ENCODE assay signal across 10 mouse cellular contexts in genomic region chr14:33695362-33695982, GRCm38 (mm10).
DNase-seq lines count a peak whose midpoint lies in the region; ATAC-seq and TF ChIP-seq lines count a peak whose summit lies in the region.
"Had no signal": no experiment of that assay in that cellular context is flagged by ENCODE, and none has a peak within 500 bp of the region (broad histone marks: within the 10 kb centered on the region; RNA-seq: fewer than 3 reads in every experiment).

No protein-coding gene starts in this region.

- no peak overlapping the region for H3K27ac ChIP-seq in heart, embryonic 10.5 days
- H3K27ac ChIP-seq in intestine, postnatal 0 days (ENCODE audit: low read depth, low read length) = no peak overlapping the region
- no peak overlapping the region for H3K27ac ChIP-seq in midbrain, postnatal 0 days (ENCODE audit: low read depth, low read length)
- H3K27ac ChIP-seq in testis, adult 2 months (ENCODE audit: control insufficient read depth, insufficient read depth, low read depth, low read length) = no peak overlapping the region

- intact Hi-C loops in left cerebral cortex, postnatal 25 days (cut with DNase I) = loop anchor here (2.0 kb wide), 1 partner anchor 237 kb away; no protein-coding TSS in a partner anchor

- no peak for TF ChIP-seq POLR2A in testis, adult 2 months (IDR thresholded peaks at IDR 0.05; ENCODE audit: control insufficient read depth, low read depth, low read length)

- 20% methylated on average over 8 of the region's 8 CpGs for WGBS in heart, embryonic 10.5 days
- 23% methylated on average over 8 of the region's 8 CpGs for WGBS in intestine, postnatal 0 days
- WGBS in midbrain, postnatal 0 days = 24% methylated on average over 8 of the region's 8 CpGs

- TF ChIP-seq CTCF in intestine, postnatal 0 days (IDR thresholded peaks at IDR 0.05; ENCODE audit: low read depth) = peak; percentile 97
- TF ChIP-seq CTCF in midbrain, postnatal 0 days (IDR thresholded peaks at IDR 0.05) = peak; percentile 95
- peak; percentile 92 for TF ChIP-seq CTCF in testis, adult 2 months (IDR thresholded peaks at IDR 0.05; ENCODE audit: control insufficient read depth, insufficient read depth, insufficient replicate concordance, low read depth, low read length)

- no peak for ATAC-seq in intestine, postnatal 0 days
- peak; percentile 52; the same call in 1 of the 2 replicates for ATAC-seq in midbrain, postnatal 0 days (ENCODE audit: low FRiP score)

- DNase-seq in heart, adult 18-20 months = peak; percentile 70 to 92
- no peak for DNase-seq in heart, embryonic 10.5 days (ENCODE audit: low spot score)
- DNase-seq in cerebellum, postnatal 36 days = peak; percentile 65
- peak; percentile 89 for DNase-seq in gastrocnemius, postnatal 10 days
- peak; percentile 74 for DNase-seq in left cerebral cortex, postnatal 25 days (ENCODE audit: low spot score in 2 of 2)
- peak; percentile 69 for DNase-seq in midbrain, postnatal 0 days (ENCODE audit: low spot score)

- H3K9me3 ChIP-seq in heart, embryonic 10.5 days = no peaks in the 10 kb centered on the region
- H3K9me3 ChIP-seq in intestine, postnatal 0 days (ENCODE audit: control insufficient read depth) = no peaks in the 10 kb centered on the region
- no peaks in the 10 kb centered on the region for H3K9me3 ChIP-seq in midbrain, postnatal 0 days (ENCODE audit: low read length)

- peaks cover 67% of the 10 kb centered on the region for H3K27me3 ChIP-seq in heart, embryonic 10.5 days (ENCODE audit: insufficient read depth, poor library complexity, severe bottlenecking)
- no peaks in the 10 kb centered on the region for H3K27me3 ChIP-seq in intestine, postnatal 0 days (replicated peaks; ENCODE audit: control insufficient read depth, insufficient read depth, low read length)
- H3K27me3 ChIP-seq in midbrain, postnatal 0 days (ENCODE audit: insufficient read depth, low read length) = no peaks in the 10 kb centered on the region
- no peaks in the 10 kb centered on the region for H3K27me3 ChIP-seq in testis, adult 2 months (ENCODE audit: control insufficient read depth, insufficient read depth, low read length)
- H3K27me3 ChIP-seq: megakaryocyte, embryonic 14.5 days had no signal

- H3K36me3 ChIP-seq in heart, embryonic 10.5 days = no peaks in the 10 kb centered on the region
- no peaks in the 10 kb centered on the region for H3K36me3 ChIP-seq in intestine, postnatal 0 days (ENCODE audit: control insufficient read depth, insufficient read depth)
- H3K36me3 ChIP-seq in midbrain, postnatal 0 days (ENCODE audit: insufficient read depth, low read length) = no peaks in the 10 kb centered on the region
- no peaks in the 10 kb centered on the region for H3K36me3 ChIP-seq in testis, adult 2 months (ENCODE audit: control insufficient read depth, insufficient read depth, low read length)
- H3K36me3 ChIP-seq: G1E had no signal

- no peak overlapping the region for H3K4me2 ChIP-seq in intestine, postnatal 0 days (replicated peaks; ENCODE audit: low read depth)
- no peak overlapping the region for H3K4me2 ChIP-seq in midbrain, postnatal 0 days (ENCODE audit: low read depth, low read length, poor library complexity, severe bottlenecking)

- H3K4me3 ChIP-seq in heart, embryonic 10.5 days = no peak overlapping the region
- no peak overlapping the region for H3K4me3 ChIP-seq in intestine, postnatal 0 days (ENCODE audit: low read depth, low read length)
- H3K4me3 ChIP-seq in midbrain, postnatal 0 days (ENCODE audit: low read depth, low read length) = no peak overlapping the region
- H3K4me3 ChIP-seq in testis, adult 2 months (ENCODE audit: control insufficient read depth, low read depth, low read length) = no peak overlapping the region
- H3K4me3 ChIP-seq: megakaryocyte, embryonic 14.5 days had no signal

- 0 out of 2 replicates have a peak, but pooled peaks cover 5% of the 10 kb centered on the region for H3K4me1 ChIP-seq in heart, embryonic 10.5 days
- no peaks in the 10 kb centered on the region for H3K4me1 ChIP-seq in intestine, postnatal 0 days (replicated peaks; ENCODE audit: control insufficient read depth, insufficient read depth, low read length)
- H3K4me1 ChIP-seq in midbrain, postnatal 0 days (ENCODE audit: insufficient read depth, low read length) = no peaks in the 10 kb centered on the region
- H3K4me1 ChIP-seq in testis, adult 2 months (ENCODE audit: control insufficient read depth, insufficient read depth, low read length) = no peaks in the 10 kb centered on the region
- H3K4me1 ChIP-seq: megakaryocyte, embryonic 14.5 days had no signal

- H3K9ac ChIP-seq in intestine, postnatal 0 days (ENCODE audit: low read depth, low read length) = no peak overlapping the region
- no peak overlapping the region for H3K9ac ChIP-seq in midbrain, postnatal 0 days (replicated peaks; ENCODE audit: low read length, poor library complexity, severe bottlenecking)
